19 mouse cellular contexts compared by ENCODE assay signal in genomic region chr1:129411584-129411983, GRCm38 (mm10).
A peak's percentile ranks its signal among the peaks of the same experiment; 100 is the strongest.
DNase-seq lines count a peak whose midpoint lies in the region; ATAC-seq lines count a peak whose summit lies in the region.
"Had no signal": no experiment of that assay in that cellular context is flagged by ENCODE, and none has a peak within 500 bp of the region (broad histone marks: within the 10 kb centered on the region; RNA-seq: fewer than 3 reads in every experiment).

No protein-coding gene starts in this region.

- DNase-seq in frontal cortex, postnatal 25 days (ENCODE audit: low spot score in 2 of 2), result no peak
- peak; percentile 9 for DNase-seq in NIH3T3 (ENCODE audit: low read depth)
- DNase-seq in brain, adult 2 months (ENCODE audit: low read depth, low spot score), result peak; percentile 35
- DNase-seq in cerebellum, adult 8-10 months, result no peak
- DNase-seq: adrenal gland, adult 8-10 months; adrenal gland, postnatal 14 days; adrenal gland, postnatal 36 days; B cell, adult 2 months; cerebellum, adult 11 months; cerebellum, adult 18-20 months; cerebellum, adult 9-10 months; cerebellum, postnatal 10 days; cerebellum, postnatal 25 days; forebrain, postnatal 0 days had no signal

- ATAC-seq in frontal cortex, adult (ENCODE audit: low TSS enrichment), result peak; percentile 79
- ATAC-seq: activated CD4-positive, CD25-positive, alpha-beta regulatory T cell, adult 4 months; CD4-positive, CD25-positive, alpha-beta regulatory T cell, adult 4 months; forebrain, embryonic 13.5 days; forebrain, embryonic 15.5 days; forebrain, postnatal 0 days had no signal

Comparison
In these comparisons a context has a peak if more than half of its experiments do, and no peak if none do; other contexts are left out.
1. DNase-seq: peak in NIH3T3 (single experiment) and brain, adult 2 months (single experiment); none in frontal cortex, postnatal 25 days (0 of 2) and cerebellum, adult 8-10 months (single experiment).